Mouse (Mus musculus): ENCODE data around the gene Glrx. TPM values are rescaled to one million over a fixed set of nuclear protein-coding genes. Genes with fewer than 3 reads are reported as not detected.
"Not testable (repeated sequence)": the region's sequence is repeated elsewhere in the genome, so short reads cannot be mapped to it uniquely, and the experiment has no call there.

Gene Glrx
- total RNA-seq (2022) = 10 to 100 TPM; 32.4 to 45.3 (median 39.7) TPM

DNA sequence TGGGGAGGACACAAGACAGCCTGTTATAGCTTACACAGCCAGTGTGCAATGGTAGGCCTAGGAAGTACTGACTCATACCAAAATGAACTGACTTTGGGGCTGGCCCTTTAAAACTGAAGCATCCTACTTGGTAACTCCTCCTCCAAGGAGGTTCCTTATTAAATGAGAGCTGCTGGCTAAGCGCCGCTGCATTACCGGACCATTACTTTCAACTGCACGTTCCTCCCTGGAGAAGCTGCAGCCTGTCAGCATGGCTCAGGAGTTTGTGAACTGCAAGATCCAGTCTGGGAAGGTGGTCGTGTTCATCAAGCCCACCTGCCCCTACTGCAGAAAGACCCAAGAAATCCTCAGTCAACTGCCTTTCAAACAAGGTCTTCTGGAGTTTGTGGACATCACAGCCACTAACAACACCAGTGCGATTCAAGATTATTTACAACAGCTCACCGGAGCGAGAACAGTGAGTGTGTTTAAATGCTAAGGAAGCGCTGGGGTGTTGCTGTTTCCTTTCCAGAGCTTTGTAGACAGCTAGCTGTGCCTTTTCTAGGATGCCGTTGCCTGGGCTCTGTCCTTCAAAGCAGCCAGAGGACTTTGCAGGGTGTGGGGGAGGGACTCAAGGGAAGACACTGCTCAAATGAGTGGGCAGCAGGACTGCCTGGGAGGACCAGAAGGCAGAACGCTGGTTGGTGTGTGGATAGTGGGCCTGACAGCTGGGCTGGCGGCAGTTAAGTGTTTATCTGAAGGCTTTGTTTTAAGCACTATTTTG lies at the start of gene Glrx:
Glrx (plus strand) TSS at position 150 of the 763 bp plus-strand sequence.
- peak; percentile 88 for DNase-seq (ENCODE audit: low spot score)

DNA sequence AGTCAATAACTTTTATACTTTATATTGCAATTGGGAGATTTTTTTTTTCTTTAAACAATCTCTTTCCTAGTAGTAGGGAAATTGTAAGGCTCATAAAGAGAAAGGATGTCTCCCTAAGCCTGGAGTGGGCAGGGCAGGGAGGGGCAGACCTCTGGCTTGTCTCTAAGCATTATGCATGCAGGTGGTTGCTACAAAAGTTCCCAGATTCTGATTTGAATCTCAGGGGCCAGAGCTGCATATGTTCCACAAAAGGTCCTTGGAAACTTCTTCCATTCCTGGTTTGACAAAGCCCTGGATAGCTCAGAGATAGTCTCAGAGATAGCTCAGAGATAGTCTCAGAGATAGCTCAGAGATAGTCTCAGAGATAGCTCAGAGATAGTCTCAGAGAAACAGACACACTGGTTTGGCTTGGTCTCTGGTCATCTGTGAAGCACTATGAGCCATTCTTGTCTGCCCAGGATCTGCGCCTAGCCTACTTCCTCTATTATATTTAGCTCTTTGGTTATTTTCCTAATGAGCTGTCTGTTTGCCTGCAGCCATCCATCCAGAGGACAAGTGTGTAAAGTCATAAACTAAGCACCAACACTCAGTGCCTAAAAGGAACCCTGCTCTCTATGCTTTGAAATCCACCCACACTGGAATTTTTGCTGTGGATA lies 49.0 kb upstream of the Glrx start:
- DNase-seq (ENCODE audit: low spot score) = no peak

DNA sequence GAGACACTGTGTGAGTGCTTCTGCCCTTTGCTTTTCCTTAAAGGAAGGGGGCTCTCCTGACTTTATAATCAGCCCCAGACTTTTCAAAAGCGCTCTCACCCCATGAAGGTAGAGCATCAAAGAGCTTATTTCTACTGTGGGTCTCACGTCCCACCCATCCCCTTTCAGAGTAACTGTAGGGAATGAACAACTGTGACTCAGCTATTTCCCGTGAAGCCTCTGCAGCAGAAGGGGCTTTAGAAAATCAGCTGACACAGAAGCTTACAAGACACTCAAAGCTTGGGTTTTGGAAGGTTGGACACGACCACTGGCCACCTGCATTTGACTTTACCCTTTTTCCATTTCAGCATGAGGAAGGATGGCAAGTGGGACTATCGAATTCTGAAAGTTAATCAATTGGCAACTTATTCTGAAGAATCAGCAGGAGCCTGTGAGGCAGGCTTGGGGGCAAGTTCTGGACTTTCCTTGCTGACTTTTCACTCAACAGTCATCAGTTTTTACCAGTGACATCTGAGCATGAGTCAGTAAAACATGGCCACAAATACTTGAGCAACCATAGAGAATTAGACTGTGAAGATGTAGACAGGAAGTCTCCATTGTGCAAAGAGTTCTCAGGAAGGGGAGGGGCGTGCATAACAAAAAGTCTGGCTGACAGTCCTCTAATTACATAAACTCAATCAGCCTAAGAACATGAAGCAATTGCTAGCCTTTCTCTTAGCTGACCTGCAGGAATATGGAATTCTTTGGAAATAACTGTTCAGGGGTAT lies 45.6 kb upstream of the Glrx start:
- no peak for DNase-seq (ENCODE audit: low spot score)

DNA sequence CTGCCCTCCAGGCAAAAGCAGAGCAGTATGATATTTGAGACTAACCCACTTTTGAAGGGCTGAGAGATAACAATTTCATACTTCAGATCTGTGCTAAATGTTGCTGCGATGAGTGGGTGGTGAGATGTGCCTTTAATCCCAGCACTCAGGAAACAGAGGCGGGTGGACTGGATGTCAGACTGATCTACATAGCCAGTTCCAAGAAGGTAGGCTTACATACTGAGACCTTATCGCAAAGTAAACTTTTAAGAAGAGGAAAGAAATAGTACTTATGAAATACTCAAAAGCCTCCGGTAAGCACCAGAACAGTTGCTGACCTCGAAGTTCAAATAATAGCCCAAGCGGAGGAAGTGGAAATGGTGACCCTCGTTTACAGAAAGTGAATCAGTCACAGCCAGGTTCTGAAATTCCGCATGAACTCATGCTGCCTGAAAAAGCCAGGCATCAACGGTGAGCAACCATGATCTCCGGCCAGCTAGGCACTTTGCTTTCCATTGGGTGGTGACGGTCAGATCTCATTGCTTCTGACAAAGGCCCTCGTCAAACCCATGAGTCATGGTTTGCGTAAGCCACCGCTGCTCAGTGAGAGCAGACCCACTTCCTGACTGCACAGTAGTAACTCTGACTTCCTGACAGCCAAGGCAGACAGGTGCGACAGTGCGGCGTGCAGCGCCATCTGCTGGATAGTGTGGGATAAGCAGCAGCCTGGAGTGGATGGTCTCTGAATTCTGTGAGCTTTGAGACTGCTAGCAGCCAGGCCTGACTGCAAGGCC lies 42.1 kb upstream of the Glrx start:
- peak; percentile 91 for DNase-seq (ENCODE audit: low spot score)

DNA sequence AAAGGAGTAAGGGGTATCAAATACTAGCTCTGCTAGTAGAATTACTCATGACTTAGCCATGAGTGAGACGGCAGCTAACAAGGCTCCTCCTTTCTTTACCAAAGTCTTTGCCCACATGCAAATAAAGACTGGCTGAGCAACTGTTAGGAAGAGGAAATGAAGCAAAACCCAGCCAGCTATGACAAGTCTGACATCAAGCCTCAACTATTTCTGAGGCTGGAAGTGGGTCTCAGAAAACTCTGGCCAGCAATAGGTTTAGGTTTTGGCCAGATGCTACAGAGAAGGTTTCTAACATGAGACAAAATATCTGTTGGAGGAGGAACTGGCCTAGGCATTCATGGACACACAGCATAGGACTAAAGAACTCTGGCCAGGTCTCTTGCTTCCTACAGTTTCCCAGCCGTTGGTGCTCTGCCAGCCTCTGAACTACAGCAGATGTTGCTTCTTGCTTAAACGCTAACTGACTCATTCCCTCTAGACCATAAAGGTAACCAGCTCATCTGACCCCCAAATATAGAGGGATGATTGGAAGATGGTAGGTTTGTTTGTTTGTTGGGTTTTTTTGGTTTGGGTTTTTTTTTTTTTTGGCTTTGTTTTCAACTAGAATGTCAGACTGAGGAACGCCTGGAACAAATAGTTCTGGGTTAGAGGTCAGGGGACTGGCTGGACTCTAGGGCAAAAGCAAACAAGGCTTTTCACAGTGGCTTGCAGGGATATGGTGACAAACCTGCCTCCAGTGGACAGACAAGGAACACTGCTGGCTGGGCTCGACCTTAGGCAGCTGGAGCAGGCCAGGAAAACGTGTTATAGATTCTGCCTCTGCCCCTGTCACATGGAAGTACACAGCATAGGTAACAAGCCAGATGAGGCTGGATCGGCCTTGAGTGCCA lies 41.0 kb upstream of the Glrx start:
- peak; percentile 16 for DNase-seq (ENCODE audit: low spot score)

DNA sequence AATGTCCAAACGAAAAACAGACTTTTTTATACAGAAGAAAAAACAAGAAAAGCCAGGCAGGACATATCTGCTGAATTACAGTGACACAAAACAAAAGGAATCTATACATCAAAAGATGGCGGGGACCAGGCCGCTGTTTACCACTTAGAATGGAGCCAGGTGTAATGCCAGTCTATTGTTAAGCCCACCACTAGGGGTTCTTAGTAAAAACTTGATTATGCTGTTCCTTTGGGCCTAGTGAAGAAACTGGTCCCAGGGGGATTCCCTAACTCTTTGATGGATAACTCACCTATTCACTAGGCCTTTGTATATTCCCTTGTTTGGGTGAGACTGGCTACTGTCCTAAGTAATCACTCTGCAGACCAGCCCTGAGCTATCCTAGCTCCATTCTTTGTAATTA lies 40.2 kb upstream of the Glrx start:
- no peak for DNase-seq (ENCODE audit: low spot score)

DNA sequence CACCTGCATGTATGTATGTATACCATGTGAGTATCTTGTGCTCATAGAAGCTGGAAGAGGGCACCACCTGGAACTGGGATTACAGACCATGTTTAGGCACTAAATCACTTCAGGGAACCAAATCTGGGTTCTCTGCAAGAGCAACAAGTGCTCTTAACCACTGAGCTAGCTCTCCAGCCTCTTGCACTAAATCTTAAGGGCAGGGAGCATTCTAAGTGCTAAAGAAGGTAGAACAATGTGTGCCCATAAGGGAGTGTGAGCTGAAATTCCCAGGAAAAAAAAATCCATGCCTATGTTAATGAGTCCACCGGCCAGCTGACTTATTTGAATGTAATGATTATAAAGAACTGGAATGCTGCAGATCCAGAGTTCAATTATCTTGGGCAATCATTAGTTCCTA lies 31.7 kb upstream of the Glrx start:
- no peak for DNase-seq (ENCODE audit: low spot score)

DNA sequence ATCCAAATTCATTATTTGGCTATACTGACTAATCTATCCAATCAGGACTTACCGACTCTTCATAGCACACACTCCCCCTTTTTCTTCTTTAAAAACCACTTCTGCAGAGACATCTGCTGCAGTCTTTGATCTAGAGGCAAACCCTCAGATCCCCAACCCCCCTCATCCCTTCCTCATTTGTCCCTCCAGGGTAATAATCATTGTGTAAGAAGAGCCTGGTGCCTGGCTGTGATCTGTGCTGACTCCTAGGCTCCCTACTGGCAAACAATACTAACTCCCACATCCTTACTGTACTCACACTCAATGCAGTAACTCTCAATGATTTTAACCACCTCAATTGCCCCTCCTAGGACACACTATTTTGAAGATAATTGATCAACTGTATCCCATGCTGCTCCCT lies 29.7 kb upstream of the Glrx start:
- no peak for DNase-seq (ENCODE audit: low spot score)

DNA sequence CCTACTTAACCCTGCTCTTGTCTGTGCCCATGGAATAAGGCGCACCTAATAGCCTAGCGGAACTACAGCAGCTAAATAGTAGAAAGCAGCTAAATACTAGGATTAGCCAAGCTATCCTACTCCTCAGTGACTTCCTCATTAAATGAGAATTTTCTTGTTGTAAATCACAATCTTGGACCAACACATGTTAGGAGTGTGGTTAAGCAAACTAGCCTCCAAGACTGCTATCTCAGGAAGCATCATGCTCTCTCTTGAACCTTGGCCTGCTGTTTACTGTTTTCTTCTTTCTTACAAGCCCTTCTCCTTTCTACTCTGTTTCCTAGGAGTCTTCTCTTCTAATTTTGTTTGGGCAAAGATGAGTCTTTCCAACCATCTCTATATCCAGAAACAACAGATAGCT lies 22.5 kb upstream of the Glrx start:
- DNase-seq (ENCODE audit: low spot score) = no peak

DNA sequence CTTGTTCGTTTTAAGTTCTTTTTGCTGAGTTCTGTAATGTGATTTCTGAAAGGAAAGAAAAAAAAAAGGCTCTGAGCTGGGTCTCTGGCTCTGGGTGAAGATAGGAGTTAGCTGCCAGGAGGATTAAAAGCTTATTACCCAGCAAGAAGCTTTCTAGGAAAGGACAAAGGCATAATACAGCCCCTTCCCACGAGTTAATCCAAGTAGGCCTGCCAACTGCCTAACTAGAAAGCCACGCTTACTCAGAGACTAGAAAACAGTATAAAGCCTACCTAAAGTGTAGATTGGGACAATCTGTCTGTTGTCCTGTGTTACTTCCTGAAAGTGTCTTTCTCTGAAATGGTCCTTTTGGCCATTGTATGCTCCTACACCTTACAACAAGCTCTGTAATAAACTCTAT lies 21.2 kb upstream of the Glrx start:
- no peak for DNase-seq (ENCODE audit: low spot score)

DNA sequence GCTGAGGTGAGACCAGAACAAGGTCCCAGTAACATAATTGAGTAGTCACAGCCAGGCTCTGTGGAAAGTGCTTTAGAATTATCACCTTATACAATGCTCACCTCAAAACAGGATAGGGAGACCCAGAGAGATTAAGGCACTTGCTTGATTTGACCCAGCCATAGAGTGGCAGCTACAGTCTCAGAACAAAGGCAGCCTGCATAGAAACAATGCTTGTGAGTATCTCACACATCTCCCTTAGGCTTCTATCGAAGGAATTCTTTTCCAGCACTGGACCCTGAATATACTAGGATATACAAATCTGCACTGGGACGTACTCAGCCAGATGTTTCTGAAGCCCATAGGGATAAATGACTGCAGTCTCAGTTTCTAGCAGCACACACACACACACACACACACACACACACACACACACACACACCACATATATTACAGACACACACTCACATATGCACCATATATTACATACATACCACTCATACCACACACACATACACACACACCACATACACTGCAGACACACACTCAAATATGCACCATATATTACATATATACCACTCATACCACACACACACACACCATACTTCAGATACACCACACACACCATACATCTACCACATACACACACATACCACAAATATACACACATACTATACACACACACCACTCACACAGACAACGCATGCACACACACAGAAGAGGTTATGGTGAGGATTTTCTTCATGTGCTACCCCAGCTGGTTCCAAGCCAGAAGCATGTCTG lies 20.5 kb upstream of the Glrx start:
- no peak for DNase-seq (ENCODE audit: low spot score)

DNA sequence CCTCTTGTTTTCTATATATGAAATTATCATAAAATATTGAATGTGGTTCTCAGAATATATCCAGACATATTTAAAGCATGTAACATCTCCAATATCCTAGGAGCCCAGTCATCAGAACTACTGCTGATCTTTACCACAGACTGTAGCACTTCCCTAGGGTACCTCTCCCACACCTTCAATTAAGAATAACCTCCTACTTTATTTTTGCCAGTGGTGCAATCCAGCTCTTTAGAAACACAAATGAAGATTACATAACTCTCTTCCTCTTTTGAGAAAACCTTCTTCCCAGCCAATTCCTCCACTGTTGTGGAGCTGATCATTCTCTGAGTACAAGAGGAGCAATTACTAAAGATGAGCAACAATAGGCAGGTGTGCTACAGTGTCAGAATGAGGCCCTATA lies 19.8 kb upstream of the Glrx start:
- DNase-seq (ENCODE audit: low spot score) = no peak

DNA sequence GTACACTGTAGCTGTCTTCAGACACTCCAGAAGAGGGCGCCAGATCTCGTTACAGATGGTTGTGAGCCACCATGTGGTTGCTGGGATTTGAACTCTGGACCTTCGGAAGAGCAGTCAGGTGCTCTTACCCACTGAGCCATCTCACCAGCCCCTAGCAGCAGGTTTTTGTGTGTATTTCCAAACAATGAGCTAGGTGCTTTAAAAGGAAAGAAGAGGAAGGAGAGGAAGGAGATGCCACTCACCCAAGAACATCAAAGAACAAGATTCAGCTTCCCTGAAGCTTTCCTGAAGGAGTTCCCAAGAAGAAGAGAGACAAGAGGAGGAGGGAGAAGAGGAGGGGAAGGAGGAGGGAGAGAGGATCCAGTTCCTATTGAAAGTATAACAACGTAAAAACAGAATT lies 17.3 kb upstream of the Glrx start:
- not testable (repeated sequence) for DNase-seq (ENCODE audit: low spot score)

DNA sequence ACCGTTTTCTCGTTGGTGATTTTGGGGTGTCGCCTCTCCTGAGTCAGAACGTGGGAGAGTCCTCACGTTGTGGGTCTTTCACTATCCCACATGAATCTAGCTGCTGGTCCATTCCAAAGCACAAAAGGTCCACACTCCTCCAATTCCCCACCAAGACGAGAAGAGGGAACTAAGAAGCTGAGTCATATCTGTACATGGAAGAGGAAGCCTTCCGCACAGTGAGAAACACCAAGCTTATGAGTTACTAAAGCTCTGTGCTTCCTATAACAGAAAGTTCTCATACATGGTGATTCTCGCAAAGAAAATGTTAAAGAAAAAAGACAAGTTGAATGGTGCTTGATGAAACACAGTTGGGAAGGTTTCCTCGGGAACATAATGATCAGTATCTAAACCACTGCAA lies 16.5 kb upstream of the Glrx start:
- DNase-seq (ENCODE audit: low spot score) = no peak

DNA sequence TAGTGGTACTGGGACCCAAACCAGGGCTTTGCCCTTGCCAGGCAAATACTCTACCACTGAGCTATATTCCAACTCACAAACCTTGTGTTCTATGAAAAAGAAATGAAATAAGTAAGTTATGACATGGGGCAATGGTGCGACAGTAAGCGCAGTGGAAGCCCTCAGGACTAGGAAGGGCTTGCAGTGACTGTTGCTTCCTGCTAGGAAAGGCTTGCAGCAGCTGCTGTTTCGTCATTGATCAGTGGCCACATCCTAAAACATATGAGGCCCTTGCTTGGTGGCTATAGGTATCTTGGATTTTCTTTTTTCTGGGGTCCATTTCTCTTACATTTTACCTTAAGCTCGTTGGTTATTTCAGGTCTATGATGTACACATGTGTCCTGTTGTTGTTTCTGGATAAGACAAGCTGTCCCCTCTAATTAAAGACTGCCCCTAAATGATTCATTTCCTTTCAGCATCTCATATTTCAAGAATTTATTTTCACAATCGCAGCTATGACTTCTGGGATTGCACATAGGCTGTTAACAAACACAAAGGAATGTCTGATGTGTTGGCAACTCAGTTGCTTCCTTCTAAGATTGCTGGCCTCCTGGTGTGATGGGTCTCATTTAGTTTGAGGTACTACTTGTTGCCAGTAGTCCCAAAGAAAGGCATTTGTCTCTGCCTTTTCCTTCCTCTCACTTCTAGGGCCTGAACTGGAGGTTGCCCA lies 14.9 kb upstream of the Glrx start:
- DNase-seq (ENCODE audit: low spot score) = no peak

DNA sequence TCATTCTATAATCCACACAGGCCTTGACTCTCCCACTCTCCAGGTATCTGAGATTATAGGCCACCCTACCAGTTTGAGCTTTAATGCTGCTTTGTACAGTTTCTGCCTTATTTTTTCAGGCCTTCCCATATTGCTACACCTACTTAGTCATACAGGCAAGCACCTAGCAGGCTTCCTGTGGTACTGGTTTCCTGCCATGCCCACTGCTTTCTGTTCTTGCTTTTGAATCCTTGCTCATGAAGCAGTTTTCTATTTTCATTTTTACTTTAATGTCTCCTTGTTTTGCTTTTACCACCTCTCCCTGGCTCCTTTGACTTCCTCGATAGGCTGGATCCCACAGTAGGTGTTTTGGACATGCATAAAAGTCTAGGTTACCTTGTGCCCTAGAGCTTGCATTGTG lies 14.3 kb upstream of the Glrx start:
- DNase-seq (ENCODE audit: low spot score) = no peak

DNA sequence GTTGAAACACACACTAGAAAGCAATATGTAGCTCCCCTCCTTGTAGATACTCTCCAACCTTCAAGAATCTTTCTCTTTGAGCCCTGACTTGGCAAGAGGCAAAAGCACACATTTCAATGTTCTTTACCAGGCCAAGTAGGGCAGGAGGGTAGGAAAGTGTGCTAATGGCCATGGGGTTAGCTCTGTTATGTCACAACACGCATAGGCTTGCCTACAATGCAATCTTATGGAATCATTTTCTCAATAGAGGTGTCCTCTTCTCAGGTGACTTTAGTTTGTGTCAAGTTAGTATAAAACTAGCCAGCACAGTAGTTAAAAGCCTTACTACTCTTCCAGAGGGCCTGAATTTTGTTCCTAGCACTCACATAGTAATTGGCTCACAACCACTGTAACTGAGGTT lies 9.0 kb upstream of the Glrx start:
- DNase-seq (ENCODE audit: low spot score) = no peak

DNA sequence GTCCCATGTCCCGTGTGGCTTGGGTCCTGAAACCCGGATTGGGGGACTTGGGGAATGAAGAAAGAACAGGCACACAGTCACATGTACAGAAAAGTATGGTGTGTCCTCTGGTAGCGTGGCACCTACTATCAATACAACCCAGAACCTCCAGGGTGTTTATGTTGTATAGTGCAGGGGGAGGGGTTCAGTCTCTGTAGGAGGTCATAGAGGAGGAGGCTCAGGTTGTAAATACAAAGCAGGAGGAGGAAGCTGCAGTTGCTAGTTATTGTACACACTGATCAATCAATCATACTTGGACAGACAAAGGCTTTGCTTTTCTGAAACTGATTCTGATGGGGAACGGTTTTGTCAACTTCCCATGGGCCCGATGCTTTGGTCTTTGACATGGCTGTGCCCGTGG lies 8.0 kb upstream of the Glrx start:
- DNase-seq (ENCODE audit: low spot score) = no peak

DNA sequence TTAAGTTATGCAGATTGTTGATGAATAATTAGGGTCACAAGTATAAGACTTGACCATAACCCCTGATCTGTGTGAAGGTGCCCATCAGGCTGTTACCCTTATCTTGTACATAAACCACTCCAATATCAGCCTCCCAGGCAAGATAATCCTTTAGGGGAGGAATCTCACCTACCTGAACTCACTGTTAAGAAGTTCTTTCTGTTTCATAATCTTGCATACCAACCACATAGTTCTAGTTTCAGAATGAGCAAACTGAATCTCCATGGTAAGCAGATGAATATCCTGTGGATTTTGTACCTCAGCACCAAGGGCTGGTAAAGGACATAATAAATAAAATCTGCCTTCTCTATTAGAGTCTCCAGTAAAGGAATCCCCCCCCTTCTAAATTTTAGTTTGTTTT lies 7.0 kb upstream of the Glrx start:
- no peak for DNase-seq (ENCODE audit: low spot score)

DNA sequence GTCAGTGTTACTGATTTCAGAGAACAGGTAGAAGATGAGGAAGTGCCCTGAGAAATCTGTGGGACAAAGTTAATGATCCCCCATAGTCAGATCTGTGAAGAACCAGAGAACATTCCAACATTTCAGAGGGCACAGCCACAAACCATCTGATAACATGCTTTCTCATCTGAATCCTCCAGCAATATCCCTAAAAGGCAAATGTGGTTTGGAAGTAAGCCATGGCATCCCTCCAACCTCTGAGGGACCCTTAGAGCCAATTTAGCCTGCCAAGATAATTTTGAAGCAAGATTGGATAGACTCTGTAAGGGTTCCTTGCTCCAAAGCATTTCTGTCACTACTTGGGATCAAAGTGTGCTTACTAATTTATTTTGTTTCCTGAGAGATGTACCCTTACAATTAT lies 6.2 kb upstream of the Glrx start:
- no peak for DNase-seq (ENCODE audit: low spot score)
